Mouse (Mus musculus) right cerebral cortex, postnatal 25 days (tissue): ENCODE results near the gene Plppr3.

Experiments used
- DNase-seq: peaks from one replicate; pipeline ENCODE4 v3.0.0; 2022

Plppr3 gene

GRCm38 (mm10) chr10:79864351-79865188 lies 9.9 kb downstream of the Plppr3 start:
- DNase-seq, result no peak

DNA sequence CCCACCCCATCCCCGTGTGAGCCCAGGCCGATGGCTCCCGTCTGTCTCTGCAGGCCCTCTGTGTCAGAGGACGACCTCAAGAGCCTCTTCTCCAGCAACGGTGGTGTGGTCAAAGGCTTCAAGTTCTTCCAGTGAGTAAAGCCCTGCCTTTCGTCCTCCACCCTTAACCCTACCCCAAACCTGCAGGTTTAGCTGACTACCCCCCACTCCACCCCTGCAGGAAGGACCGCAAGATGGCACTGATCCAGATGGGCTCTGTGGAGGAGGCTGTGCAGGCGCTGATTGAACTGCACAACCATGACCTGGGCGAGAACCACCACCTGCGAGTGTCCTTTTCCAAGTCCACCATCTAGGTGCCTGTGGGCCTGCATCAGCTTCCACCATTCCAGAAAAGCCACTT lies 11.5 kb downstream of the Plppr3 start:
- DNase-seq, result no peak

DNA sequence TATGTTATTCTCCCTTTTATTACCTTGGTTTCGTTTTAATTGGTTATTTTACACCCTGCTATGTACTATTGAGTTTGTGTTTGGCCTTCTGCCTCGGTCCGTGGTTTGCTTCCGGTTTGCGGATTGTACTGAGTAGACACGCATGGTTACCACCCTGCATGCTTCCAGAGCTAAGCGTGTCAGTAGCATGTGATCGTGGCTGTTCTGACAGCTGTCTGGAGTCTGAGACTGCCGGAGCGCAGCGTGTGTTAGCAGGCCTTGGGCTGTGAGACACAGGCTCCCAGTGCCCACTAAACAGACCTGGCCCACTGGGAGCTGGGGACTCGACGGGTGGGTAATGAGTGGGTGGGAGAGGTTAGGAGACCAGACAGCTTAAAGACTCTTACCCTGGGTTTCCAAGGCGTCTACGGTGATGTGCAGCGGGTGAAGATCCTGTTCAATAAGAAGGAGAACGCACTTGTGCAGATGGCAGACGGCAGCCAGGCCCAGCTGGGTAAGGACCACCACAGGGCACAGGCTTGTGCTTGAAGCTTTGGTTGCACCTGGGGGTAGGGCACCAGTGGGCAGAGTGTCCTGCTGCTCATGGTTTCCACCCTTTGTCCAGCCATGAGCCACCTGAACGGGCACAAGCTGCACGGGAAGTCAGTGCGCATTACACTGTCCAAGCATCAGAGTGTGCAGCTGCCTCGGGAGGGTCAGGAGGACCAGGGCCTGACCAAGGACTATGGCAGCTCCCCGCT lies 12.2 kb downstream of the Plppr3 start:
- DNase-seq, result no peak

- no peak for DNase-seq
Observed at GRCm38 (mm10) chr10:79861230-79862048, 13.0 kb downstream of the Plppr3 start.

DNA sequence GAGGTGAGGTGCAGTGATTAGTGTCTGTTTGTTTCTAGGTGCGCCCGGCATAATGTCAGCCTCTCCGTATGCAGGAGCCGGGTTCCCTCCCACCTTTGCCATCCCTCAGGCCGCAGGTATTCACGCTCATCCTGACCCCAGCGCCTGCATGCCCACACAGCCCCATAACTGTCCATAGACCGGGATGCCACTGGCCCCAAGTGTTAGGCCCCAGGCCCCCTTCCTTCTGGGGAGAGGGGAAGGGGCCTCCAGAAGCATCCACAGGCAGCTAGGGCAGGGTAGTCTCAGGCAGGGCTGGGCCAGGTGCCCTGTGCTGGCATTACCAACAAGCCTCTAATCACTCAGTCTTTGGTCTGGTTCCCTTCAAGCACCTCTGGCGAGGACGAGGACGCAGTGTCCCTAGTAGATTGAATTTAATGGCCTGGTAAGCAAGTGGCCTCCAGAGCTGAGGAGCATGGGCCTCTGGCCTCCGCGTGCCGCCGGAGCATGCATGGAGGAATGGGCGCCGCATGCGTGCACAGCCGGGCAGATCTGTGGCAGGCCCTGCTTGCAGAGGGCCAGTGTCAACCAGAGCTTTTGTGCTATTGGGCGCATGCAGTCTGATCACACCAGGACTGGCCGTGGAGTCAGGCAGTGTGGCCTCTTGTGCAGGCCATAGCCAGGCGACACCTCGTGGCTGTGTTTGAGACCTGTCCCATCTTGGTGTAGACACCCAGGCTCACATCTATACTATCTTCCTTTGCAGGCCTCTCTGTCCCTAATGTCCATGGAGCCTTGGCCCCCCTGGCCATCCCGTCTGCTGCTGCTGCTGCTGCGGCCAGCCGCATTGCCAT lies 14.1 kb downstream of the Plppr3 start:
- DNase-seq, result no peak

DNA sequence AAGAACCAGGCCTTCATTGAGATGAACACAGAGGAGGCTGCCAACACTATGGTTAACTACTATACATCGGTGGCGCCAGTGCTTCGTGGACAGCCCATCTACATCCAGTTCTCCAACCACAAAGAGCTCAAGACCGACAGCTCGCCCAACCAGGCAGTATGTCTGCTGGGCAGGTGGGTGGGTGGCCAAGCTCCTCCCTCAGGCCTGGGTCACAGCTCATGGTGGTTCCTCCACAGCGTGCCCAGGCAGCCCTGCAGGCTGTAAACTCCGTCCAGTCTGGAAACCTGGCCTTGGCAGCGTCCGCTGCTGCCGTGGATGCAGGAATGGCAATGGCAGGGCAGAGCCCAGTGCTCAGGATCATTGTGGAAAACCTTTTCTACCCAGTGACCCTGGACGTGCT lies 15.3 kb downstream of the Plppr3 start:
- DNase-seq, result no peak

- DNase-seq, result peak; percentile 68
Observed at GRCm38 (mm10) chr10:79858416-79859074, 15.9 kb downstream of the Plppr3 start.

- no peak for DNase-seq
Observed at GRCm38 (mm10) chr10:79857894-79858293, 16.5 kb downstream of the Plppr3 start.

DNA sequence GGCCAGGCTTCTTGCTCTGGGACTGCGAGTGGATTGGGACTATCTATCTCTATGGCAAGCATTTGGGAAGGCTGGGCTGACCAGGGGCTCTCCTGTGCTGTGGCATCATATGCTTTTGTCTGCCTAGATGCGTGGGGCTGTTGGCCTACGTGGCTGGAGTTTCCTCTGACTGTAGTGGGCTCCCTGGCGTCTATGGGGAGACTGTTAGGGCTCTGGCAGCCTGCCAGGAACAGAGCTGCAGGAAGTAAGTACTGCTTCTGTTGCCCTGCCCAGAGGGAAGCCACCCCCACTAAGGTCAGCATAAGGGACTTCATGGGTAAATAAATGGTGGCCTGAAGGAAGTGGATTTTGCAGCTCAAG lies 17.0 kb downstream of the Plppr3 start:
- no peak for DNase-seq

- no peak for DNase-seq
Observed at GRCm38 (mm10) chr10:79856704-79857451, 17.6 kb downstream of the Plppr3 start.

DNA sequence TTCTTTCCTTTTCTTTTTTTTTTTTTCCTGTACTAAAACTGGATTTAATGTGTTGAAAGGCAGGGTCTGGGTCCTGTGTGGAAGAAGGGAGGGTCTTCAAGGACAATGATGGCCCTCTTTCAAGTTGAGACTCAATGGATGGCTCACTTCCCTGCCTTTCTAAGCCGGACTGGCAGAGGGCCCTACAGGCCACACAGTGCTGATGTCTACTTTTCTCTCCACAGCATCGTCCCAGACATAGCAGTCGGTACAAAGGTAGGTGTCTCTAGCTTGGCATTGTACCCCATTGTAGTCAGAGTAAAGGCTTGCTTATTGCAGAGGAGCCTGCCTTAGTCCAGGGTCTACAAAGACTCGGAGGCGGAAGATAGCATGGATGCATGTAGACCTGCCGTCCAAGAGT lies 18.2 kb downstream of the Plppr3 start:
- DNase-seq, result no peak

DNA sequence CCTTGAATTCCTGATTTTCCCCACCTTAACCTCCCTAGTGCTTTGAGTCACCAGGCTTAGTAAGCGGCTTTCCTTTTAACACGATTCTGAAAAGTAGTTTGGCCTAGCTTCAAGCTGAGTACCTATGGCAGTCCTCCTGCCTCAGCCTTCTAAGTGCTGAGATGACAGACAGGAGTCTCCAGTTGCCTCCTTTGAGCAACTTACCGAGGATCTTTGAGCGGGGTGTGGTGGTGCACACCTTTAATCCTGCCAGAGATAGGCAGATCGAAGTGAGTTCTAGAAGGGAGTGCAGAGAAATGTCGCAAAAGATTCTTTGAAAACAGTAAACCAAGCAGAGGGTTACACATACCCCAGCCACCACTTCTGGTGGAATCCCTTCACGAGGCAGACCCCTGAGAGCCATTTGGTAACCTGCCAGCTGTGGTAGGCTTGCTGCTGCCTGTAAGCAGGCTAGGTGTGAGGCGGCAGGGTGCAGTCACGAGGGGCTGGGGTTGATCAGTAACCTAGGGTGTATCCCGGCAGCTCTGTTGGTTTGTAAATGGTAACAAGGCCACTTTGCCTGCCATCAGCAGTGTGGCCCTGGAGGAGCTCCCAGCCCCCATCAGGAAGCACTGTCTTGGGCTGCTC lies 18.8 kb downstream of the Plppr3 start:
- no peak for DNase-seq

- peak; percentile 64 for DNase-seq
Observed at GRCm38 (mm10) chr10:79854801-79855541, 19.5 kb downstream of the Plppr3 start.

DNA sequence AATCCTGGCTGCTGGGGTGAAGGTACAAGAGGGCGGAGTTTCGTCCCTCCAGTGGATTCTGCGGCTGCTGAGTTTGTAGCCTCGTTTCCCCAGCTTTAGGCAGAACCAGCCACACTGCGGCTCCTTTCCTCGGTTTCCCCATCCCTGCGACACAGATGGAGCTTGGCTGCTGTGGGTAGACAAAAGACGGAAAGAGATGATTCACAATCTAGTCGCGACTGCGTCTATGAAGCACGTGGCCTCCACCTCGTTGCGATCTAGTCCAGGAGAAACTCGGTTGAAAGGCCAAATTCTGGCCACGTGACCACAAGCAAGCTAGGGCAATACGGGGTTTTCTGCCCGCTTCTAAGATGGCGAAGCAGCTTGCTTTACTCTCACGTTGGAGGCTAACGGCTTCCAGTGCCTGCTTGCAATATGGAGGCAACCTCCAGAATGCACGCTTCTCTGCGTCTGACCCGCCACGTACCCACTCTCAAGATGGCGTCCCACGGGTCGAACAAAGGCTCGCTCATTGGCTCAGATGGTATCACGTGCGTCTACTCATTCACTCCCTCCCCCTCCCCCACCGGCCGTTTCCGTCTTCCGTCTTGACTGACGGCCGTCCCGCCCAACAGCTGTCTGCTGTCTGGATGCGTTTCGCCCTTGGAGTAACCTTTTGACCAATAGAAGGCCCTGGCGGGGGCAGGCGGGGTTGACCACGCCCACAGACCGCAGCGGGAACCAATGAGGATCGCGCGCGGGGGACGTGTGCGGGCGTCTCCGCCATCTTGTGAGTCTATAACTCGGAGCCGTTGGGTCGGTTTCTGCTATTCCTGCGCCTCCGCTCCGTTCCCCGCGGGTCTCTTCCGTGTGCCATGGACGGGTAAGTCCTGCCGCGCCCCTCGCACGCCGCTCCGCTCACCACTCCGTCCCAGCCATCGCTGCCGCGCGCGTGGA lies 20.3 kb downstream of the Plppr3 start, which contains the start of gene Ptbp1:
Gene Ptbp1, plus strand, starts transcription at position 568 of the 936 bp plus-strand sequence.
- peak; percentile 99 for DNase-seq

GRCm38 (mm10) chr10:79853392-79853791 lies 21.0 kb downstream of the Plppr3 start:
- peak; percentile 80 for DNase-seq

DNA sequence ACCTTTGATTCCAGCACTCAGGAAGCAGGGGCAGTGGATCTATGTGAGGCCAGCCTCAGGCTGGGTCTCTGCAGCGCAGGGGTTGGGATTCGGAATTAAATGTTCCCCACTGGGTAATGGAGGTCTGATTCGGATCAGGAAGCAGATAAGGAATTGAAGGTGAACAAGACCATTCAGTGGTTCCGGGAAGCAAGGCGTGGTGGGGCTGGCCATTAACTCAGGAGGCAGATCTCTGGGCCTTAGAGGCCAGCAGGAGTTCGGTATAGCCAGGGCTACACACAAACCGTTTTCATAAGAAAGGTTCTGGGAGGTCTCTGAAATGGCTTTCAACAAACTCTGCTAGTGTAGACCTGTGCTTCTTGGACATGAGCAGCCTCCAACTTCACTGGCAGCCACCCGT lies 21.6 kb downstream of the Plppr3 start:
- DNase-seq, result no peak

DNA sequence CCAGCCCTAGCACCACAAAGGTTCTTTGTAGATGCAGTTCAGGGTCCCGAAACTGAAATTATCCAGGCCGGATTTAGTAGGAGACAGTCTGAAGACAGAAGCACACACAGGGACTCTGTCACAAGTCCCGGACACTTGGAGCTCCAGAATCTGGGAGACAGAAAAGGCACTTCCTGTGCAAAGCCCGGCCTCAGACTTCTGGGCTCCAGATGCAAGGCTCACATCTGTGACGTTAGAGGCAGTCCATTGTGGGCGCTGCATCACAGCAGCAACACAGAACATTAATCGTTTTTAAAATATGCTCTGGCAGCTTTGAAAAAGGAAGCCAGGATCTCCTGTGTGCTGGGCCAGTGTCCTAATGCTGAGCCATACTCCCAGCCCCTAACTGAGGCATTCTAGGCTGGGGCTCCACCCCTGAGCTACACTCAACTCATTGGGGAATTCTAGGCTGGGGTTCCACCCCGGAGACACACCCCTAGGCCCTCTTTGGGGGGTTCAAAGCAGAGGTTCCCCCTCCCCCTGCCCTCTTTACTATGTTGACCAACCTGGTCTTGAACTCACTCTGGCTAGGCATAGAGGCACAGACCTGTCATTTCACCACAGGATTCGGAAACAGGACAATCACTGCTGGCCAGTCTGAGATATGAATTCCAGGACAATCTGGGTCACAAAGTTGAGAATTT lies 22.2 kb downstream of the Plppr3 start:
- no peak for DNase-seq

GRCm38 (mm10) chr10:79851653-79852052 lies 22.8 kb downstream of the Plppr3 start:
- no peak for DNase-seq
